ENCODE assay signal across 8 mouse cellular contexts in the genomic region with DNA sequence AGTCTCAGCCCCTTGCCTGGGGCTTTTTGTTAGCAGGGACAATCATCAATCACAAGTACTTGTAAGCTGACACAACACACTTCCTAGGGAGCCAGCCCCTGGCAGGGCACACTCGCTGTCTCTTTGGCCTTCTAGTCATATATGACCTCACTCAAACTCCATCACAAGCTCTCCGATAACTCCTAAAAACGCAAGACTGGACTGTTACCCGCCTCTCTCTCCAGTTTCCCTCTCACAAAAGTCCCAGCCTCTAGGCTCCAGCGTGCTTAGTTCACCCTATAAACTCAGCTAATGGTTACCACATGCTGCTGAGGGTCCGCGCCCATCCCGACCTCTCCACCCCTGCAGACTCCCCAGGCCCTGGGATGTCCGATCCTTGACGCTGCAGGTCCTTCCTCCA. TPM values are rescaled to one million over a fixed set of nuclear protein-coding genes. Genes with fewer than 3 reads are reported as not detected.
DNase-seq lines count a peak whose midpoint lies in the region; ATAC-seq lines count a peak whose summit lies in the region.

No protein-coding gene starts in this region.

- H3K4me3 ChIP-seq in heart, embryonic 12.5 days, result peak overlapping the region; percentile 87
- H3K4me3 ChIP-seq in liver, embryonic 12.5 days, result peak overlapping the region; percentile 53
- peak overlapping the region; percentile 68 for H3K4me3 ChIP-seq in stomach, embryonic 15.5 days (replicated peaks)

- DNase-seq in adrenal gland, adult 2 months, result peak; percentile 6
- no peak for DNase-seq in adrenal gland, postnatal 10 days
- DNase-seq in ZHBTc4 (ENCODE audit: low read depth, low spot score), result peak; percentile 36
- DNase-seq in layer of hippocampus, adult 9-10 months (ENCODE audit: low spot score), result no peak
- DNase-seq in spleen, adult 12 weeks (ENCODE audit: low spot score), result no peak

- no peak for ATAC-seq in heart, embryonic 12.5 days (ENCODE audit: insufficient number of reproducible peaks, low FRiP score)
- no peak for ATAC-seq in liver, embryonic 12.5 days
- no peak for ATAC-seq in stomach, embryonic 15.5 days (ENCODE audit: insufficient read depth, low FRiP score, low read depth)

- peaks cover 26% of the 10 kb centered on the region for H3K4me1 ChIP-seq in heart, embryonic 12.5 days (replicated peaks)
- H3K4me1 ChIP-seq in liver, embryonic 12.5 days, result peaks cover 22% of the 10 kb centered on the region
- peaks cover 13% of the 10 kb centered on the region for H3K4me1 ChIP-seq in stomach, embryonic 15.5 days

- peak overlapping the region; percentile 73 for H3K9ac ChIP-seq in heart, embryonic 12.5 days
- no peak overlapping the region for H3K9ac ChIP-seq in liver, embryonic 12.5 days
- peak overlapping the region; percentile 29; the same call in 1 of the 2 replicates for H3K9ac ChIP-seq in stomach, embryonic 15.5 days

- H3K9me3 ChIP-seq in heart, embryonic 12.5 days (replicated peaks), result no peaks in the 10 kb centered on the region
- no peaks in the 10 kb centered on the region for H3K9me3 ChIP-seq in liver, embryonic 12.5 days (replicated peaks)
- H3K9me3 ChIP-seq in stomach, embryonic 15.5 days, result no peaks in the 10 kb centered on the region

- 1% methylated on average over 10 of the region's 10 CpGs for WGBS in heart, embryonic 12.5 days
- WGBS in liver, embryonic 12.5 days (ENCODE audit: insufficient replicate concordance), result 4% methylated on average over 10 of the region's 10 CpGs
- under 1% methylated on average over 10 of the region's 10 CpGs for WGBS in stomach, embryonic 15.5 days

- no peaks in the 10 kb centered on the region for H3K36me3 ChIP-seq in heart, embryonic 12.5 days
- no peaks in the 10 kb centered on the region for H3K36me3 ChIP-seq in liver, embryonic 12.5 days
- H3K36me3 ChIP-seq in stomach, embryonic 15.5 days, result no peaks in the 10 kb centered on the region

- H3K27me3 ChIP-seq in heart, embryonic 12.5 days (replicated peaks), result peaks cover 10% of the 10 kb centered on the region
- H3K27me3 ChIP-seq in liver, embryonic 12.5 days (replicated peaks), result peaks cover 65% of the 10 kb centered on the region
- 0 out of 2 replicates have a peak, but pooled peaks cover 9% of the 10 kb centered on the region for H3K27me3 ChIP-seq in stomach, embryonic 15.5 days (replicated peaks)

- H3K27ac ChIP-seq in heart, embryonic 12.5 days (ENCODE audit: poor library complexity, severe bottlenecking), result no peak overlapping the region
- no peak overlapping the region for H3K27ac ChIP-seq in liver, embryonic 12.5 days
- no peak overlapping the region for H3K27ac ChIP-seq in stomach, embryonic 15.5 days

- H3K4me2 ChIP-seq in heart, embryonic 12.5 days, result peak overlapping the region; percentile 95
- H3K4me2 ChIP-seq in liver, embryonic 12.5 days, result peak overlapping the region; percentile 69
- H3K4me2 ChIP-seq in stomach, embryonic 15.5 days, result peak overlapping the region; percentile 95

RNA-seq across cellular contexts. Expression of a gene that starts 0.8 kb away (rescaled TPM):
- total RNA-seq in adrenal gland, adult 2 months (2021), result 10 to 100 TPM; 13.6 to 14.0 TPM
- 6.0 and 7.1 TPM in 2 replicates for polyA plus RNA-seq in adrenal gland, adult 2 months (2012; rRNA removed)
- total RNA-seq in adrenal gland, postnatal 10 days (2021), result 10 to 100 TPM in 1 of 2 experiments, 1 to 10 TPM in 1; 8.5 to 14.0 TPM
- polyA plus RNA-seq in heart, embryonic 12.5 days (2016; fragmentation: Nextera tagmentation; extraction: Ambion mirVana), result 4.1 and 4.4 TPM in 2 replicates
- polyA plus RNA-seq in liver, embryonic 12.5 days (2016; fragmentation: Nextera tagmentation; extraction: Ambion mirVana), result 0.41 and 0.80 TPM in 2 replicates
- 3.6 TPM in 2 replicates for polyA plus RNA-seq in stomach, embryonic 15.5 days (2015; fragmentation: Nextera tagmentation; extraction: Ambion mirVana)

Comparison
In these comparisons a context has a peak if more than half of its experiments do, and no peak if none do; other contexts are left out.
1. DNase-seq: peak in adrenal gland, adult 2 months (single experiment) and ZHBTc4 (single experiment); none in adrenal gland, postnatal 10 days (single experiment), layer of hippocampus, adult 9-10 months (single experiment) and spleen, adult 12 weeks (single experiment).
2. Peak in every context shown above with its lines, with median percentiles within 50 percentile points of each other: H3K4me2 ChIP-seq and H3K4me3 ChIP-seq.